Mouse (Mus musculus): Measurements from ENCODE around the gene Hdc.

DNA sequence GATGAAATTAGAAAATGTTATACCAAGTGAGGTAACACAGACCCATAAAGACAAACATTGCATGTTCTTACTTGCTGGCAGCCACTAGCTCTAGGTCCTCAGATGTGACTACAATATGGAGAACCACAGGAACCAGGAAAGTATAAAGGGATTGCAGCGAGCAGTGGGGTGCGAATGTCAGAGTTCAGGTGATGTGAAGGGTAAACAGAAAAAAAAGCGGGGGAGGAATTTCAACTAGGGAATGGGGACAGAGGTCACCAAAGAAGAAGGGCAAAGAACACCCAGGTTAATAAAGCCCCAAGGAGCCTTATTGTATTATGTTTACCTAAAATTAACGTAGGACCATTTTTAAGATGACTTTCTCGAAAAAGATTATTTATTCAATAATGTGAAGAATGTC lies 73.8 kb downstream of the Hdc start:
- TF ChIP-seq CHD2 (IDR thresholded peaks at IDR 0.05; ENCODE audit: low read depth, low read length) (no peak), MAFK (IDR thresholded peaks at IDR 0.05; ENCODE audit: insufficient read depth, low read depth, low read length) (no peak)

Data from ES-E14 (cell line).